Mouse (Mus musculus) layer of hippocampus, adult 18-20 months (tissue): Measurements from ENCODE around the gene Tex30. TPM values are rescaled to one million over a fixed set of nuclear protein-coding genes. Genes with fewer than 3 reads are reported as not detected.
A peak's percentile ranks its signal among the peaks of the same experiment; 100 is the strongest.

Experiments used
- DNase-seq, 2 experiments: peaks; one replicate each; pipeline ENCODE4 v3.0.0; 2022; ENCODE audit warnings: low spot score in 2 of 2
- total RNA-seq, 2 experiments: library from RNA; stranded (reverse); gene quantifications; 2 replicates each; pipeline ENCODE4 v1.2.3; 2021

The Tex30 gene
- total RNA-seq, 2 experiments from 2014 or later, result 7.5 to 9.9 TPM

DNA sequence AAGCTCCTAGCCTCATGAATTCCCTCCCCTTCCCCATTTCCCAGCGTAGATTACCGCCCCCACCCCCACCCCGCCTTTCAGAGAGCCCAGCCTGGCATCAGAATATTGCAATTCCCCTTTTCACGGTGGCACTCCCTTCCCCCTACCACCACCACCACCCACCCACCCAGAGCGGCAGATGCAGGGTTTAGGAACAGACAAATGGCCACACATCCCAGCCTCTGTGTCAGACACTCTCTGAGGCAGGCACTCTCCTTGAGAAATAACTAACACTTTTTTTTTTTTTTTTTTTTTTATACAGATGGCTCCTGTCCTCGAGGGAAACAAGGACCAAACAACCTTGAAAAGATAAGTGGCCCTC, 59.7 kb downstream of the Tex30 start:
- no peak for DNase-seq

GRCm38 (mm10) chr1:44041797-44042554, 60.3 kb downstream of the Tex30 start:
- peak; percentile 19 to 76 for DNase-seq

Other genes with a start within 250 kb of the Tex30 start
- 10 to 100 TPM; 44.9 to 46.4 TPM for gene Tpp2, start 168.8 kb downstream of the Tex30 start, total RNA-seq
- gene Mettl21c, start 82.4 kb downstream of the Tex30 start, total RNA-seq, result not detected
- not detected for gene Gm8251, start 40.5 kb downstream of the Tex30 start, total RNA-seq
- 10 to 100 TPM in 1 of 2 experiments, 1 to 10 TPM in 1; 9.5 to 10.3 TPM for gene Kdelc1, start 16.4 kb upstream of the Tex30 start, total RNA-seq
- gene Bivm, start 16.5 kb upstream of the Tex30 start, total RNA-seq, result 10 to 100 TPM; 33.9 to 38.2 TPM
- gene Ercc5, start 45.3 kb upstream of the Tex30 start, total RNA-seq, result 10 to 100 TPM; 17.5 to 19.7 TPM
- gene Mettl21e, start 116.5 kb upstream of the Tex30 start, total RNA-seq, result not detected